Mouse (Mus musculus): ENCODE measurements around the gene Tnr. TPM values are rescaled to one million over a fixed set of nuclear protein-coding genes. Genes with fewer than 3 reads are reported as not detected.

Tnr gene
- total RNA-seq, 2 experiments from 2014 or later = 157 to 159 TPM

GRCm38 (mm10) chr1:159614644-159615431, 91.3 kb downstream of the Tnr start:
- TF ChIP-seq CTCF (conservative IDR thresholded peaks at IDR 0.05) = no peak
- peak overlapping the region; percentile 90 for H3K27ac ChIP-seq
- peak; percentile 31 to 73 for DNase-seq (ENCODE audit: low spot score in 2 of 2)
- peak overlapping the region; percentile 44 for H3K4me3 ChIP-seq

- H3K4me3 ChIP-seq = no peak overlapping the region
- no peak for DNase-seq (ENCODE audit: low spot score in 2 of 2)
- H3K27ac ChIP-seq = peak overlapping the region; percentile 90
- no peak for TF ChIP-seq CTCF (conservative IDR thresholded peaks at IDR 0.05)
Observed at GRCm38 (mm10) chr1:159615686-159616085, 92.1 kb downstream of the Tnr start.

GRCm38 (mm10) chr1:159619205-159619604, 95.6 kb downstream of the Tnr start:
- Histone ChIP-seq H3K27ac (no peak overlapping the region), H3K4me3 (no peak overlapping the region)
- TF ChIP-seq CTCF (conservative IDR thresholded peaks at IDR 0.05) = no peak
- no peak for DNase-seq (ENCODE audit: low spot score in 2 of 2)

GRCm38 (mm10) chr1:159621321-159621720, 97.8 kb downstream of the Tnr start:
- no peak for TF ChIP-seq CTCF (conservative IDR thresholded peaks at IDR 0.05)
- H3K4me3 ChIP-seq = no peak overlapping the region
- H3K27ac ChIP-seq = no peak overlapping the region
- no peak for DNase-seq (ENCODE audit: low spot score in 2 of 2)

- no peak for TF ChIP-seq CTCF (conservative IDR thresholded peaks at IDR 0.05)
- DNase-seq (ENCODE audit: low spot score in 2 of 2) = peak; percentile 37 to 42
- no peak overlapping the region for H3K27ac ChIP-seq
- no peak overlapping the region for H3K4me3 ChIP-seq
Observed at GRCm38 (mm10) chr1:159629119-159629518, 105.5 kb downstream of the Tnr start.

GRCm38 (mm10) chr1:159629822-159630589, 106.4 kb downstream of the Tnr start:
- no peak overlapping the region for H3K4me3 ChIP-seq
- no peak for DNase-seq (ENCODE audit: low spot score in 2 of 2)
- no peak for TF ChIP-seq CTCF (conservative IDR thresholded peaks at IDR 0.05)
- peak overlapping the region; percentile 43; the same call in 1 of the 2 replicates for H3K27ac ChIP-seq

- no peak for DNase-seq (ENCODE audit: low spot score in 2 of 2)
- Histone ChIP-seq H3K4me3 (no peak overlapping the region), H3K27ac (peak overlapping the region; percentile 23; the same call in 1 of the 2 replicates)
- no peak; the same call in 1 of the 2 replicates for TF ChIP-seq CTCF (conservative IDR thresholded peaks at IDR 0.05)
Observed at GRCm38 (mm10) chr1:159632558-159632957, 109.0 kb downstream of the Tnr start.

- H3K27ac ChIP-seq = peak overlapping the region; percentile 16
- H3K4me3 ChIP-seq = no peak overlapping the region
- TF ChIP-seq CTCF (conservative IDR thresholded peaks at IDR 0.05) = no peak
- DNase-seq (ENCODE audit: low spot score in 2 of 2) = no peak
Observed at GRCm38 (mm10) chr1:159639408-159639807, 115.8 kb downstream of the Tnr start.

GRCm38 (mm10) chr1:159645719-159646118, 122.2 kb downstream of the Tnr start:
- no peak for DNase-seq (ENCODE audit: low spot score in 2 of 2)
- Histone ChIP-seq H3K4me3 (no peak overlapping the region), H3K27ac (no peak overlapping the region)
- TF ChIP-seq CTCF (conservative IDR thresholded peaks at IDR 0.05) = no peak

GRCm38 (mm10) chr1:159650486-159650885, 126.9 kb downstream of the Tnr start:
- no peak for TF ChIP-seq CTCF (conservative IDR thresholded peaks at IDR 0.05)
- Histone ChIP-seq H3K27ac (no peak overlapping the region), H3K4me3 (no peak overlapping the region)
- DNase-seq (ENCODE audit: low spot score in 2 of 2) = no peak

GRCm38 (mm10) chr1:159655241-159655640, 131.7 kb downstream of the Tnr start:
- no peak for DNase-seq (ENCODE audit: low spot score in 2 of 2)
- no peak overlapping the region for H3K27ac ChIP-seq
- TF ChIP-seq CTCF (conservative IDR thresholded peaks at IDR 0.05) = no peak
- no peak overlapping the region for H3K4me3 ChIP-seq

GRCm38 (mm10) chr1:159657856-159658542, 134.4 kb downstream of the Tnr start:
- Histone ChIP-seq H3K4me3 (no peak overlapping the region), H3K27ac (peak overlapping the region; percentile 19; the same call in 1 of the 2 replicates)
- no peak for DNase-seq (ENCODE audit: low spot score in 2 of 2)
- TF ChIP-seq CTCF (conservative IDR thresholded peaks at IDR 0.05) = no peak

Measured in layer of hippocampus, adult 2 months (tissue).